Mouse (Mus musculus) liver, adult 2 months (tissue): Measurements from ENCODE around the gene Hepacam2.

Experiments
- CTCF ChIP-seq: fragments of 200-500 bp; IDR thresholded peaks from 2 replicates; pipeline ENCODE4 v1.5.1; 2011; ENCODE audit warnings: low read depth, low read length, control low read depth
- POLR2A ChIP-seq: fragments of 200-500 bp; IDR thresholded peaks from 2 replicates; pipeline ENCODE4 v1.6.1; 2011; ENCODE audit warnings: low read length, control low read depth; ENCODE audit not compliant: insufficient read depth; ENCODE audit errors: extremely low read depth

GRCm38 (mm10) chr6:3509782-3510181, 11.7 kb upstream of the Hepacam2 start:
- TF ChIP-seq POLR2A = no peak
- TF ChIP-seq CTCF = peak; percentile 48; the same call in 1 of the 2 replicates
